Mouse (Mus musculus): ENCODE measurements around the gene Cd276. TPM values are rescaled to one million over a fixed set of nuclear protein-coding genes. Genes with fewer than 3 reads are reported as not detected.
A peak's percentile ranks its signal among the peaks of the same experiment; 100 is the strongest.
"Not testable (repeated sequence)": the region's sequence is repeated elsewhere in the genome, so short reads cannot be mapped to it uniquely, and the experiment has no call there.

Cd276 gene
- 1 to 10 TPM; 5.9 to 8.3 TPM for total RNA-seq (2021)
- long read RNA-seq, experiment 1, transcript Cd276-202 (8 exons, 3,603 nt): major isoform, 5 of 10 reads
- long read RNA-seq, experiment 1, partial matches to known transcripts: 0 of 10 reads
- long read RNA-seq, experiment 1, other reads (novel, unspliced or antisense): 5 of 10 reads
- long read RNA-seq, experiment 2, partial matches to known transcripts: 0 of 2 reads
- long read RNA-seq, experiment 2, other reads (novel, unspliced or antisense): 2 of 2 reads

DNA sequence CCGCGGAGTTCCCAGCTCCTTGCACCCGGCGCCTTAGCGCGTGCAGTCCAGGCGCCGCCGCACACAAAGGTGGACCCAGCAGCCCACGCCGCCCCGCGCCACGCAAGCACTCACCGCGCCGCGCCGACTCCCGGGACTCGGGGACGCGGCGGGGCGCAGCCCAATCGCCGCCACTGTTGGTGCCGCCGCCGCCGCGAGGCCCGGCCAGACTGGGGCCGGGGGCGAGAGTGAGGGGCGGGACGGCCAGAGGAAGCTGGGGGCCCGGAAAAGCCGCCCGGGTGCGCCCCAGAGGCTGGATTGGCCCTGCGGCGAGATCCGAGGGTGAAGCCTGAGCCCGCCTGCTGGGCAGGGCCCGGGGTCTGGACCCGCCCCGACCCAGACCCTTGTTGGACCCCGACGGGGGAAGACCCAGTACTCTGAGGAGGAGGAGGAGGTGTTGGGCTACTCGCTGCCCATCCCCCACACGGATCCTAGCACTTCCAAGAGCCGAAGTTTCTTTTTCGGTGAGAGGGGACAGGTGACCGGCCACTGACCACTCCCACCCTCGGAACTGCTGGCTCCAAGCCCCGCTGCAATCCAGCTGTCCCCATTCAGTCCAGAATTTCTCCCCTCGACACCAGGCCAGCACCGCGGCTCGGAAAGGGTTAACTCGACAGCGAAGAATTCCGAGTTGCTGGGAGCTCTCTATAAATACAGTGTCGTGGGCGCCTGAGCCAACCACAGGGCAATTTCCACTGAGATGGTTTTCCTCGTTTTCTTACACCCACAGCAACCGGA lies at the start of gene Cd276:
Gene Cd276 (minus strand): TSS at position 530 of the 777 bp plus-strand sequence.
- peak; percentile 62 to 75 for DNase-seq

DNA sequence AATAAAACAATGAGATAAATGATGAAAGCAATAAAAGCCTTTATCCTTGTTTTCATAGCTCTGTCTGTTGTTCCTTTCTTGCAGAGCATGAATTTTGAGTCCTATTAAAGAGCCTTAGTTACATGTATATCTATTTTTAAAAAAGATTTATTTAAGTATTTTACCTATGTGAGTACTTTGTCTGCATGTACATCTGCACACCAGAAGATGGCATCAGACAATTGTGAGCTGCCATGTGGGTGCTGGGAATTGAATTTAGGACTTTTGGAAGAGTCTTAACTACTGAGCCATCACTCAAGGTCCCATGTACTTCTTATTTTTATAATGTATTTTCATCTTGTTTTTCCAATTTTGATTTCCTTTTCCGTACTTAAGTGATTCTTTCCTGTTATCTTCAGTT lies 40.1 kb upstream of the Cd276 start:
- DNase-seq: no peak

DNA sequence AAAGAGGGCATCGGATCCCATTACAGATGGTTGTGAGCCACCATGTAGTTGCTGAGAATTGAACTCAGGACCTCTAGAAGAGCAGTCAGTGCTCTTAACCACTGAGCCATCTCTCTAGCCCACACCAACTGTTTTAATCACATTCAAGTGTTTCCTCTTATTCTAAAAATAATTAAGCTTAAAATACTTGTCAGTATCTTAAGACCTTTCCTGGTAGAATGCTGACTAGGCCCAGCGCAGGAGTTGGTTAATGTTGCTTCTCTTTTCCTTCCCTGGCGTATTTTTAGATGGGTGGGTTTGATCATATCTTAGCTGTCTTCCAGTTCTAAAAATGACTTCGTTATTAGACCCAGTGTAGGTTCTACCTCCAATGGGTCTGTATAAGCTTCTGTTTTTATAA lies 33.4 kb upstream of the Cd276 start:
- DNase-seq: peak in 1 of 2 experiments; percentile 44

DNA sequence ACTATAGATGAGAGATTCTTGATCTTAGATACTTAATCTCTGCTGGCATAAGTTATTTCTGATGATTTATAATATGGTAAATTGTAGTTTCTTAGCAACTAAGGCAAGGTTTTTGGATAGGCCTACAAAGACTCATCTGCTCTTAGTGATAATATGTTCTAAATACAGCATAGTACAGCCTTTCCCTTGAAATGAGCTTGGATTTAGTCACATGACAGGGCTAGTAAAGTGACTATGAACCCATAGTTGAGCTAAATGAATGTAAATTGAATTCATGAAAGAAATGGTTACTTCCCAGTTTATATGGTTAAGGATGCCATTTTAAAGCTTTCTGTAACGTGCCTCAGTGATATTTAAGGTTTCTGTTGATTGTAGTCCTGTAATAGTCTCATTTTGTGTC lies 29.1 kb upstream of the Cd276 start:
- DNase-seq: no peak

DNA sequence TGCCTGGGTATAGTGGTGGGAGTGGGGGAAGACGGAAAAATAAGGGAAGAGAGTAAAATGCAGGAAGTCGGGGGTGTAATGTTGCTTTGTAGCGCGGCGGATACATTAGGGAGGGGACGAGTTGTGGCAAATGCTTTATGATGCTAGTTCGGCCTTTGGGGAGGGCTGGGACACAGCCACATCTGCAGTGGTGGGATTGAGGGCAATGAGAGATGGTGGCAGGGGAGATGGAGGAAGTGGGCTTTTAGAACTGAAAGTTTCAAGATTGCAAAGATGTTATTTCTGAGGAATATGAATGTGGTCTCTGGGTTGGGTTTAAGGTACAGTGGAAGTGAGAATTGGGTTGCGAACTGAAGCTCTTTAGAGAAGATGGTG lies 28.0 kb upstream of the Cd276 start:
- DNase-seq: no peak

DNA sequence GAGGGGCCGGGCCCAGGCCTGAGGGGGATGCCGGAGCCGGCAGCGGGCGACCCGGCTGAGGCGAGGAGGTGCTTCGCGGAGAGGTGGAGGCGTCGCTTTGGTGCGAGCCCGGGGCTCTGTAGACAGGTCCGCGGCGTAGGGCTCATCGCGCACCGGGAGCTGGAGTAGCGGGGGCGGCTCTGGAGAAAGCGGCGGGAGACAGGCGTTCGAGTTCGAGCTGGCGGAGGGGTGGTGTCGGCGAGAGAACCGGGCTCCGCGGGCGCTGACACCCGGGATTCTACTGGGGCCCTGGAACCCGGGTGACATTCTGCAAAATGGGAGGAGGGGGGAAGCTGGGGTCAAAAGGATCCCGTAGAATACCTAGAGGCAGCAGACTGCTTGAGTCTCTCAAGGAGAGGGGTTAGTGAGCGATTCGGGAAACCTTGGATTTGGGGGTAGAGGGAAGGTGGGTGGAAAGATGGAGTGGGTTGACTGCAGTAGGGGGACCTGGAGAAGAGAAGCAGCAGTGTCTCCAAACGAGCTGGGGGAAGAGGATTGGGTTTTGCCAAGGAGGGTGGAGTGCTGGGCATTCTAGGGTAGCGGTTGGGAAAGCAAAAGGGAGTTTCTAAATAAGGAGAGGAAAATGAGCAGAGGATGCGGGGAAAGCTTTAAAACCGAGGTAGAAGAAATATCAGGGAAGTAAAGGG lies 27.5 kb upstream of the Cd276 start:
- peak in 1 of 2 experiments; percentile 49 for DNase-seq

DNA sequence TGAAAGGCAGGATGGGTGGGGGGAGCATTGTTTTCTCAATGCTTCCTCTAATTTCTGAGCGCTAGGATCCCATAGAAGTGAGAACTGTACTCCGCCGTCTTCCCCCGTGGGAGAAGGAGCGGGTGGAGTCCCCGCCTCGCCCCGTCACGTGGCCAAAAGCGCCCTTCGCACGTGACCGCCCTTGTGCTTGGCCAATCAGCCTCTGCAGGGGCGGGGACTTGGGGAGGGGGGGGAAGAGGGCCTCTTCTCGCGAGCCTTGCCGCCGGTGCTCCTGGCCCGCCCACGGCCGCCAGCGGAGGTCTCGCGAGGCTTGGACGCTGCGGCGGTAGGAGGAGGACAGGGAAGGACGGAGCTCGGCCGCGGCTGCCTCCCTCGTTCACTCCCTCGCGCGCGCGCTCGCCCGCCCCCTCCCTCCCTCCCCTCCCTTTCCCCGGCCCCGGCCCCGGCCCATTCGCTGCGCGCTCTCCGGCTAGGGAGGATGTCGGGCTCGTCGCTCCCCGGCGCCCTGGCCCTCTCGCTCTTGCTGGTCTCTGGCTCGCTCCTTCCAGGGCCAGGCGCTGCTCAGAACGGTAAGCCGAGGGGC lies 26.8 kb upstream of the Cd276 start, which contains the start of gene Nptn:
Gene Nptn (plus strand): TSS at position 283 of the 583 bp plus-strand sequence.
- DNase-seq: peak; percentile 97 to 99

DNA sequence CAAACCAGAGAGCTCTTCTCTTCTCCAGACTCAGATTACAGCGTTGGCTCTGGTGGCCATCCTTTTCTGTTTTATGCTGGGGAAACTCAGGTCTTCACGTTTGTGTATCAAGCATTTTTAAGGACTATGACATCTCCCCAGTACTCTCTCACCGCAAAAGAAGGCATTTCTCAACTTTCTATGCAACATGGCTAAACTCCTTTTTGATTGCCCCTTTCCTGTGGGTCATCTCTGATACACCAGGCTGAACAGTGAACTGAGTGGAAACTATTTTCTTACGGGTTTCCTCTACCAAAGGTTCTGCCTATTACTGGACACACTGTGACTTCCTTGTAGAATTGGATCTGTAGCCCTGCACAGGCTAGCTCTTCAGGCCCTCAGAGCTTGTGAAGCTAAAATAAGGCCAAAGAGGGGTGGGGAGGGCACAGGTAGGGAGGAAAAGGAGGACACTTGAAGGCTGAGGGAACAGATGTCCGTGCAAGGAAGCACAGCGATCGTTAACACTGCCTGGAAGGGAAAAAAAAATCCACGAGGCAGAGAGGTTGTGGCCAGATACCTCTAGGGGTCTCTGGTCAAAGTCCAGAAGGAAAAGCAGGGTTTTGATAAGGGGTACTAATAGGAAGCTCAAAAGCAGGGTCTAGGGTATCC lies 26.2 kb upstream of the Cd276 start:
- no peak for DNase-seq

DNA sequence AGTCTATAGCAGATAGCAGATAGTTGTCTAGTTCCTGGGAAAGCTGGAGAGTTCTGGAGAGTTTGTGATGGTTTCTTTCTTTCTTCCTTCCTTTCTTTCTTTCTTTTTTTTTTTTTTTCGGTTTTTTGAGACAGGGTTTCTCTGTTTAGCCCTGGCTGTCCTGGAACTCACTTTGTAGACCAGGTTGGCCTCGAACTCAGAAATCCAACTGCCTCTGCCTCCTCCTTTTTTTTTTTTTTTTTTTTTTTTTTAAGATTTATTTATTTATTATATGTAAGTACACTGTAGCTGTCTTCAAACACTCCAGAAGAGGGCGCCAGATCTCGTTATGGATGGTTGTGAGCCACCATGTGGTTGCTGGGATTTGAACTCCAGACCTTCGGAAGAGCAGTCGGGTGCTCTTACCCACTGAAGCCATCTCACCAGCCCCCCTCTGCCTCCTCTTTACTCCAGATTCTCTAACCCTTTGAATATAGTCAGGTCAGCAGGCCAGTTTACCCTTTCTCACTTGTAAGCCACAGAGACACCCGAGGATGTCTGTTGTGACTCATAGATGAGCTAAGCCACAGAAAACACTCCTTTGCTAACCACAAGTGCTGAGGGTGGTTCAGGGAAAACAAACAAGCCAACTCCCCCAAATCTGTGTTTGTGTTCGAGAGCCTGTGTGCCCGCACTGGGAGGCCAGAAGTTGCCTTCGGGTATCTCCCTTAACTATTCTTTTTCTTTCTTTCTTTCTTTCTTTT lies 25.4 kb upstream of the Cd276 start:
- DNase-seq: peak in 1 of 2 experiments; percentile 24

DNA sequence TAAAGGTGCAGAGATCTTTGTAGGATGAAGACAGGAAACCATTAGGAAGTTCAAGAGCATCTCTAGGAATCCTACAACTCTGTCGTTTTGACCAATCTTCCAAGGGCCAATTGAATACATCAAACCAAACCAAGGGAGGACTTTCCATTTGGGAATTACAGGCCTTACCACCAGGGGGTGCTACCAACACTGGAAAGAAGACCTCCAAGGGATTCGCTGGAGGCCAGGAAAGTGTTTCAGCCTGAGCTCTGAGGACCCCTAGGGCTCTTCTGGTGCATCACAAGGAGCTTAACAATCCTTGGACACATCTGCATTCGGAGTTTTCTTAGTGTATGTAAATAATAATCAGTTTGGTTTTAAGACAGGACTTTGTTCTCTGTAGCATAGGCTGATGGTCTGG lies 23.4 kb upstream of the Cd276 start:
- peak; percentile 89 to 95 for DNase-seq

DNA sequence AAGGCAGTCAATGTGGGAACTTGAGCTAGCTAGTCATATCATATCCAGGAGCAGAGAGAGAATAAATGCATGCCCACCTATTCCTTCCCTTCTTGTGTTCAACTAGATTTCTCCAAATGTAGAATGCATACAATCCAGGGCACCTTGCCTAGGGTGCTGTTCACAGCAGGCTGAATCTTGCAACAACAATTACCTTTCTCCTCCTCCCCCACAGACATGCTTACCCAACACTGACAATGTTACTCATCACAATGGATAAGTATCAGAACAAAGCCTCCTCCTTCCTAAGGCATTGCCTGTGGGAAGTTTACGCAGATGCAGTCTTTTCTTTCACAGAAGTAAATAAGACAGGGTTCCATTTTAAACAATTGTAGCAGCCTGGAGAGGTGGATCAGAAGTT lies 15.8 kb upstream of the Cd276 start:
- DNase-seq: no peak

DNA sequence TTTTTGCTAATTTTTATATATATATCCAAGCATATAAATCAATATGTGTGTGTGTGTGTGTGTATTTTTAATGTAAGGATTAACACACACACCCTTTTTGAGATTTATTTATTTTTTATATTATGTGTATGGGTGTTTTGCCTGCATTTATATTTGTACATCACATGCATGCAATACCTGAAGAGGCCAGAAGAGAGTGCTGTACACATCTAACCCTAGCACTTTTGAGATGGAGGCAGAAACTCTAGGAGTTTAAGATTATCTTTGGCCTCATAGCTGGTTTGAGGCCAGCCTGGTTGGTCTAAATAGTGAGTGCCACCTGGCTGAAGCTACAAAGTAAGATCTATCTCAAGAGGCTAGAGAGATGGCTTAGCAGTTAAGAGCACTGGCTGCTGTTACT lies 12.4 kb upstream of the Cd276 start:
- no peak for DNase-seq

DNA sequence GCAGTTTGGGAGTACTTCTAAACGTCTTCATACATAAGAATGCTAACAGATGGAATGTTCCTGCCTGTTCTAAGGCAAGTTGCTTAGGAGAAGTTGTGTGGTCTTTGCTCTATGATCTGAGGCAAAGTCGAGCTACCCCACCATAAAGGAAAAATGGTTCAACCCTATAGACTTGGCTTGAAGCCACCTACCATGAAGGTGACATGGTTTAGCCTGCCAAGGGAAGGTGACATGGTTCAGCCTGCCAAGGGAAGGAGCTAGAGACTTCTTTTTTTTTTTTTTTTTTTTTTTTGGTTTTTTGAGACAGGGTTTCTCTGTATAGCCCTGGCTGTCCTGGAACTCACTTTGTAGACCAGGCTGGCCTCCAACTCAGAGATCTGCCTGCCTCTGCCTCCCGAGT lies 10.7 kb upstream of the Cd276 start:
- not testable (repeated sequence) for DNase-seq

DNA sequence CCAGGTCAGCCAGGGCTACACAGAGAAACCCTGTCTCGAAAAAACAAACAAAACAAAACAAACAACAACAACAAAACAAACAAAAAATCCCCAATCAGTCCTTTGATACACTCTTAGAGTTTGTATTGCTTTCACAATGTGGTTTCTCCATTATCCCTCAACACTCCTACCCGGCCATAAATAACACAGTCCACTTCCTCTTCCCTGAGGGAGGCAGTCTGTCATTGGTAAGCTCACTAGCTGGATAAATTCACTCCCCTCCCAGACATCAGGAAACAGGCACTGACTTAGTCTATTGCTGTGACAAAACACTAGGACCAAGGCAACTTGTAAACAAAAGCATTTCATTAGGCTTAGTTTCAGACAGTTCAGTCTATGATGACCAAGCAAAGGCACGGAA lies 5.0 kb upstream of the Cd276 start:
- peak in 1 of 2 experiments; percentile 55 for DNase-seq

DNA sequence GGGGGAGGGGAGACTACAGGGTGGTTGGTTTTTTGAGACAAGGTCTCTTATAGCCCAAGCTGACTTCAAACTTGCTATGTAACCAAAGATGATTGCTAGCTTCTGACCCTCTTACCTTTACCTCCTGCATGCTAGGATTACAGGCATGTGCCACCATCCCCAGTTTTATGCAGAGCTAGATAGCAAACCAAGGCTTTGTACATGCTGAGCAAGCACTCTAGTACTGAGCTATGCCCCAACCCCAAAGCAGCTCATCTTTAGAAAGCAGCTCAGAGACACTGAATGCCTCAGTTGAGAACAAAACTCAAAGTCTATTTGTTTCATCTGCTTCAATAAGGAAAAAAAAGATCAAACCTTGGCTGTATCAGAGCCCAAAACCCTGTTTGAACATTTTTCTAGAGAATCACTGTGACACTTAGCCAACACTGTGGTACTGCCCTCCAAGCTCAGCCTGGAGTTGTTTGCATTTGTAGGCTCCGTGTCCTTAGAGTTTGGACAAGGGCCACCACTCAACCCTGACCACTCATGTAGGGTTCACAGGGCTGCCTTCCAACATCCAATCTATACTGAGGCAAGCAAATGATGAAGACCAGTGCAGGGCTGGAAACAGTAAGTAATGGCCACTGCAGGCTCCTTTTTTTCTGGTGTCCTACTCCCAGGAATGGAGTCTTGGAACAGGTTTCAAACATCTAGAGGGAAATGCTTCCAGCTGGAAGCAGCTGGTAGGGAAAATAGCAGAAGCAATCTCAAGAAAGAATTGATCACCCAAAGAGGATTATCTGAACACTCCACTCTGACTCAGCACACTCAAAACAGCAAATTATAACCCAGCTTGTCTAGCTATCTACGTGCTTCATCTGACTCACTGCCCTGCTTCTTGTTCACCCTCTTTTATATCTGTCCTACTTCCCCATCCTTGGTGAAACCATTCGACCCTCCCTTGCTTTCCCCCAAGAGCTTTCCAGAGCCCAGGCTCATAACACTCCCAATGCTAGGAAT lies 2.5 kb upstream of the Cd276 start:
- no peak for DNase-seq

DNA sequence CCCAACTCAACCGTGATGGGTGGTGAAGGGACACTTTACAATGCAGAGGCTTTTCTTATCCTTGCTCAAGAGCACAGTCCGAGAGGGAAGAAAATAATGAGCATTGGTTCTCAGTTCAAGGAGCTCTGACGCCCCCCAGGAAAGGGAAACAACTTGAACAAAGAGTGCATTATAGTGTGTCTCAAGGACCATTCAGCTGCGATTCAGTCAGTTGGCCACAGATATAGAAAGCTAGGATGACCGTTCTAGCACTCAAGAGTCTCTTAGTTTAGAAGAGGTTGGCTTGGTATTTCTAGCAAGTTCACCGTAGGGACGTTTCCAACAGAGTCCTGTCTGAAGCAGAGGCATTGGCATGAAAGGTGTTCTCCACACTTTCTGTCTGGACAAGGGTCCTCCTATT lies 1.4 kb upstream of the Cd276 start:
- no peak for DNase-seq

DNA sequence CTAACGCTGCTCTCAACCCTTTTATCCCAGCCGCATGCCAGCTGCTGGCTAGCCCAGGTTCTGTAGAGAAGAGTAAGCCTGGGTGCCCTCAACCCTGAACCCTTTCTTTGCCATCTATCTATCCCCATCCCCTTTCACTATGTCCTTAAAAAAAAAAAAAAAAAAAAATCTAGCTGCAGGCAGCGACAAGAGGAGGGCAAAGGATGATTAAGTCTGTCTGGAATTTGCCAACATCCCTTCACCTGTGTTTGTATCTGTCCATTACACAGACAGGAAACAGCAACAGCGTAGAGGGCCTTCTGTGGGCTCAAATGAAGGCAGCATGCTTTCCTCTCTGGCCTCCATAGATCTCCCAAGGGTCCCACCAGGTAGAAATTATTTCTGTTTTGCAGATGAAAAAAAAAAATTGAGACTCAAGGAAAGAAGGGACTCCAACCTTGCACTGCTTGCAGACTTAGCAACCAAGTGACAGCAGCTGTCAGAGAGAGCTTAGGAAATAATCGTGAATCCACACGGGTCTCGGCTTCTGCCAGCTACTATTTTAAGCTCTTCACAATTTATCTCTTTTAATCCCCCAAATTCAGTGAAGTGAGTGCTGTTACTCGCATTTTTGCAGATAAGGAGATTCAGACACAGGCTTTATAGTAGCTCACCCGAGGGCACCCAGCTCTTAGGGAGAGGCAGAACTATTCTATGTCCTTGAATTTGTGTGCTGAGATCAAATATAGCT lies 613 bp upstream of the Cd276 start:
- no peak for DNase-seq

DNA sequence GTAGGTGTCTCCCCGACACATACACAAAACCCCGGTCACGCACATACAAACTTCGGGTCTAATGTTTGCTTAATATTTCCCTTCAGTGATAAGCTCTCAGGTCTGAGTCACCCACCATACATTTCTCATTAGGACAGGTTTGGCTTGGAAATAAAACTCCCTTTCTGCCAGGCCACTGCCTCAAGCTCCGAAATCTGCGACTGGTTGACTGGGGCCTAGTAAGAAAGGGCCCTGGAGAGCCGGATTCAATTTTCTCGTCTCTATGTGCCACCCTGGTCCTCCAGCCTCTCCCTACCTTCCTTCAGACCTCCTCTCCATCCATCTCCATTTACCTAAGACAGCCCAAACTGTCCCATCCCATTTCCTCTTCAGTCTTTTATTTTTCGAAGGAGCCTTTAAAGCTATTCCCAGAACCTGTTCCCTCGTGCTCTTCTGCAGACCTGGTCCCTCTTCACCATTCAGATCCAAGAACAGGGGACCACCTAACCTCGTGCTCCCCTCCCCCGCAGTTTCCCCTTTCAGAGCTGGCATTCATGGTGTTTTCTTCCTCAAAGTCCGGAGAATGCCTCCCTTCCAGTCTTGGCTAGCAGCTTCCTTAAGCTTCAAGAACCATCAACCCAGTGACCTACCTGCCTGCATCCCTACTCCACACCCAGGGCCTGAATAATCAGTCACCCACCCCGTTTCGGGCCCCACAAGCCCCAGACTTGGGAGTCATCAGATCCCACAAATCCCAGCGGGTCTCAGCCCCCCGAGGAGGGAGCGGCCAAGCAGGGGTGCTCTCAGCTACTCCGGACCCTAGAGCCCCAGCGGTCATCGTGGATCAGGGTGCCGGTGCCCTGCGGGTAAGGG lies 955 bp downstream of the Cd276 start:
- peak in 1 of 2 experiments; percentile 51 for DNase-seq

DNA sequence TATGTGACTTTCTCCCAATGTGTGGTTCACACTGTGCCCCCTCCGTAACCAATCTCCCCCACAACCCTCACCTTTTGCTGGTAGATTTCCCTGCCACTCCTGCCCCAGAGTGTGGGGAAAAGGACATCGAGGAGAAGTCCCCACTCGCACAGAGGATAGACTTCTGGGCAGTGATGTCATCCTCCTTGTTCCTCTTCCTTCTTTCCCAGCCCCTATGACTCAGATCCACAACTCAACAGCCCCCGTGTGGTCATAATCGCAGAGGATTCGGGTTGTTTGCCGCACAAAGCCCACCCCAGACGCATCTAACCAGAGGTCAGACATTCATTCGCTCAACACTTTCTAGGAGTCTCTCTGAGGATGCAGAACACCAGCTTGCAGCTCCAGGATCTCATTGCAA lies 3.2 kb downstream of the Cd276 start:
- no peak for DNase-seq

Data from heart, adult 18-20 months (tissue).